Mouse (Mus musculus) natural killer cell, adult 2 months (primary cell): ENCODE measurements around the gene Dtx2.
"Not testable (repeated sequence)": the region's sequence is repeated elsewhere in the genome, so short reads cannot be mapped to it uniquely, and the experiment has no call there.

Experiments
- DNase-seq, 2 experiments: peaks; one replicate each; pipeline ENCODE4 v3.0.0; 2022; ENCODE audit warnings: low spot score in 2 of 2

Dtx2 gene

DNA sequence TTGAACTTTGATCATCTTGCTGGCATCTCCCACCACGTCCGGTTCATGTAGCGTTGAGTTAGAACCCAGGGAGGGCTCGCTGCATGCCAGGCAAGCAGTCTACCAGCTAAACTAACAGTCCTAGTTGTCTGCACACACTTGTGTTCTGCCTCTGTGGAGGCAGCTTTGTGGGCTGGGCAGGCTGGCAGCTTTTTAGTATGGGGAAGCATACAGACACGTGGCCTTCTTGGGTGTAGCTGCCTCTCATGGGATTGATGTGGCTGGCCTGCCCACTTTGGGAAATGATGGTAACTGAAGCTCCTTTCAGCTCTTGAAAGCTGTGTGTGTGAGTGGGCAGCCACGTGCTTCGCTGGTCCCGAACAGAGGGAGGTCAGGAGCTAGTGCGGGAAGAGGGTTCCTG, 32.3 kb downstream of the Dtx2 start:
- DNase-seq: no peak

DNA sequence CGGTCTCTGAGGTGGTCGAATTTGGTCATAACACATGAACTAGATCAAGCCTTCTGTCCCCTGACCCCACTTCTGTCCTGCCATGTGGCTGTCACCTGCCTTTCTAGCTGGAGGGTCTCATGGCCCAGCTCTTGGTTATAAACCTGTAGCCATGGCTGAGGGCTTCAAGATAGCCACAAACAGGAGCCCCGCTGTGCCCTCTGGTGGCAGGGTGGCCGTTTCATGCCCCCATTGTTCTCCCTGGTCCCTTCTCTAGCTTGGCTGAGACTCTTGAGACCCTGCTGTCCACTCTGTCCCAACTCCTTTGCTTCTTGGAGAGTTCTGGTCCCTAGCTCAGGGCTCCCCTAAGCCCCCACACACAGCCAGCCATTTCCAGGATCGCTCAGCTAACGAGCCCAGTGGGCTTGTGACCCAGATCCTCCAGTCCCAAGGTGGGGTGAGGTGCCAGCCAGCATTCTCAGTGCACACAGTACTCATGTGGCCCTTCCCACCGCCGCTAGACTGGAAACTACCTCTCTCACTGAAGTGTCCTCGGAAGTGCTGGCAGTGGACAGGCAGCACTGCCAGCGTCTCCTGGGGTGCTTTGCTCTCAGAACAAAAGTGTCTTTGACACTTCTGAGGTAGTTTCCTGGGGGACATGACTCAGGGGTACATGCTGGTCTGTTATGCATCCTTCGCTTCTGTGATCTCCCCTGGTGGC, 33.2 kb downstream of the Dtx2 start:
- no peak for DNase-seq

DNA sequence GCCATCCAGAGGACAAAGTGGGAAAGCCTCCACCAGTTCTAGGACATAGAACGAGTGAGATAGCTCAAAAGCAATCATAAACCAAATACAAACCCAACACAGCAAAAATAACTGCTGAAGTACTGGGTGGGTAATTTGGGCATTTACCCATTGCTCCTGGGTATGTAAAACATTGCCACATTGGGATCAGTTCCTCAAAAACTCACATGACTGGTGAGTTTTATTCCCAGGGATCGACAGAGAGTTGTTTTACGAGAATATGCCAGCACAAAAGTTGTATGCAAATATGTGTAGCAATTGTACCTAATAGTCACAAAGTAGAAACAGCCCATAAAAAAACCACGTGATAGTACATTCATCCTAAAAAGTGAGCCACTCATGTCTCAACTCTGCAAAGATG, 40.3 kb downstream of the Dtx2 start:
- no peak for DNase-seq

DNA sequence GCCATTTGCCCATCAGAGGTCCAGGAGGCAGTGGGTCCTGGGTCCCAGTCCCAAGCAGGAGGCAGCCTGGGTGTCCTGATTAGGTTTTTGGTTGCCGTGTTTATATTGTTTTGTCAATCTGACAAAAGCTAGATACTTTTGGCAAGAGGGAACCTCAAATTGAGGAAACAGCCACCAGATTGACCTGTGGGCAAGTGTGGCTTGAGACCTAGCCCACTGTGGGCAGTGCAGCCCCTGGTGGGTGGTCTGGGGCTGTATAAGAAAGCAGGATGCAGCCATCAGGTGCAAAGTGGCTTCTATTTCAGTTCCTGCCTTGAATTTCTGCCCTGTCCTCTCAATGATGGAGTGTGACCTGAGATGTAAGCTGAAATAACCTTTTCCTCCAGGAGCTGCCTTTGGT, 40.7 kb downstream of the Dtx2 start:
- DNase-seq: no peak

DNA sequence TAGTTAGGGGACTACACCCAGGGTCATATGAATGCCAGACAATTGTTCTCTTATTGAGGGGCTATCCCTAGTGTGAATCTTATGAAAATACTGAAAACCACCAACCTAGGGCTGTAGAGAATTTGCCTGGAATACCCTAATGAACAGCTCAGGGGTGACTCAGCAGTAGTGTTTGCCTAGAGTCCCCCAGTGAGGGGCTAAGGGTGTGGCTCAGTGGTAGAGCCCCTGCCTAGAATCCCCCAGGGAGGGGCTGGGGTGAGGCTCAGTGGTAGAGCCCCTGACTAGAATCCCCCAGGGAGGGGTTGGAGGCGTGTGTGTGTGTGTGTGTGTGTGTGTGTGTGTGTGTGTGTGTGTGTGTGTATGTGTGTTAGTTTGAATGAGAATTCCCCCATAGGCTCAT, 42.1 kb downstream of the Dtx2 start:
- no peak for DNase-seq

DNA sequence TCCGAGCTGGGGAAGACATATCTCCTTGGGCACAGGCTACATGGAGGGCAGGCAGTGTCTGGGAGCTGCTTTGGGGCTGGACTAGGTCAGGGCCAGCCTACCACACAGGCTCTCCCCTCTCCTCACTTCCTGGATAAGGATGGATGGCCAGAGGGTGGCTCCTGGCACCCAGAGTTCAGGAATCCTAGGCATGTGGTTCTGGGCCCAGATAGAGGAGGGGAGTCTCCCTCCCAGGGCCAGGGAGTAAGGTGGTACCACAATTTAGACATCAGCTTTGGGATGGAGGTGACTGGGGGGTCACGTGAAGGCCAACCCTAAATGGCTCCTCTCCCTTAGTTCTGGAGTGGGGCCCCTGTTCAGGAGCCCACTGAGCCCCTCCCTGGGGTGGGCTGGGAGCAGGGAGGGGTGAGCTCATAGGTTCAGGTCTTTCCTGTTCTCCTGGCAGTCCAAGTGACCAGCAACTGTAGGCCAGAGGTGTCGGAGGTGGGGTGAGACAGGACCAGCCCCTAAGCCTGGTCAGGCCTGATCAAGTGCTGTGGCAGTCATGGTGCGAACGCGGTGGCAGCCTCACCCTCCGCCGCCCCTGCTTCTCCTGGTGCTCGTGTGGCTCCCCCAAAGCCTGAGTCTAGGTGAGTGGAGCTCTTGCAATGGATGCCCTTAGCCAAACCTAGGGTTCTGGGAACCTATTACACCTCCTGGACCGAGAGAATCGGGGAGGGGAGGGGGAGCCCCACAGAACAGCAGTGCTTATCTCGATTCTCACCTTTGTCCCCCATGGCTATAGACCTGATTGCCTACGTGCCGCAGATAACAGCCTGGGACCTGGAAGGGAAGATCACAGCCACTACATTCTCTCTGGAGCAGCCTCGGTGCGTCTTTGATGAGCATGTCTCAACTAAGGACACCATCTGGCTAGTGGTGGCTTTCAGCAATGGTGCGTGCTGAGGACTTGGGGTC, 43.9 kb downstream of the Dtx2 start, which contains the start of gene Upk3b:
Gene Upk3b, plus strand, starts transcription at position 239 of the 957 bp plus-strand sequence.
- no peak for DNase-seq

DNA sequence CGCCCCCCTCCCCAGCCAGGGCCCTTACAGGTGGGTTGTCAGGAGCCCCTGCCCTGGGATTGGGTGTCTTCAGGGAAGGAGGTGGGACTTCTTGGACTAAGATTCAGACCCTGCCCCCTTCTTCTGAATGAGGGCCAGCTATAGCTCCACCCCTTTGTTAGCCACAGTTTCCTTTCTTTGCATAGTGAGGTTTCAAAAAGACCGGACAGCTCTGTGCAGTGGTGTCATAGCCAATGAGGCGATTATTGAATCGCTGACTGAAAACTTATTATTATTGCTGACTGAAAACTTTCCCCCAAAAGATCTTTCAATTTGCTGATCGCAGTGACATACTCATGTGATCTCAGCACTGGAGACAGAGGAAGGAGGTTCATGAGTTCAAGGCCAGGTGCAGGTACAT, 45.6 kb downstream of the Dtx2 start:
- no peak for DNase-seq

DNA sequence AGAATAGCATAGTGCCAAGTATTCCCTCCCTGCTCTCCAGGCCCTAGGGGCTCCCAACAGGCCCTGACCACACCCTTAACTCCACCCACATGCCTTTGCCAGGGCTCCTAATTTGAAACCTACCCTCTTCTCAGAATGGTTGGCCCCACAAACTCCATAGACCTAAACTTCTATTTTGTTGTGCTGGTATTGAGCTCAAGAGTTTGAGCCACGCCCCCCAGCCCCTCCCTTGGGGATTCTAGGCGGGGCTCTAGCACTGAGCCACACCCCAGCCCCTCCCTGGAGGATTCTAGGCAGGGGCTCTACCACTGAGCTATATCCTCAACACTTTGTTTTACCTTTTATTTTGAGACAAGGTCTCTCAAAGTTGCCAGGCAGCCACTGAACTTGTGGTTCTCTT, 46.7 kb downstream of the Dtx2 start:
- DNase-seq: peak in 1 of 2 experiments; percentile 13

DNA sequence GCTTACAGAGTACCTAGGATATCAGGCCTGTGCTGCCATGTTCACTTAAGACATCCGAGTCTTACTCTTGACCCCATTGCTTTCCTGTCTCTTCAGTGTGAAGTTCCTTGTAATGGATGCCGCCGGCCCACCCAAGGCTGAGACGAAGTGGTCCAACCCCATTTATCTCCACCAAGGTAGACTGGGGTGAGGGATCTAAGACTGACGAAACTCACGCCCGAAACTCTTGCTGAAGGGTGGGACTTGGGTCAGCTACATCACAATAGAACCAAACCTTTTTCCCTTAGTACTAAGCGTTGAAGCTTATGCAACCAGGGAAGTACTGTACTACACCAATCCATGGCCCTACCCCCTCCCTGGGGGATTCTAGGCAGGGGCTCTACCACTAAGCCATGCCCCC, 47.1 kb downstream of the Dtx2 start:
- no peak for DNase-seq

DNA sequence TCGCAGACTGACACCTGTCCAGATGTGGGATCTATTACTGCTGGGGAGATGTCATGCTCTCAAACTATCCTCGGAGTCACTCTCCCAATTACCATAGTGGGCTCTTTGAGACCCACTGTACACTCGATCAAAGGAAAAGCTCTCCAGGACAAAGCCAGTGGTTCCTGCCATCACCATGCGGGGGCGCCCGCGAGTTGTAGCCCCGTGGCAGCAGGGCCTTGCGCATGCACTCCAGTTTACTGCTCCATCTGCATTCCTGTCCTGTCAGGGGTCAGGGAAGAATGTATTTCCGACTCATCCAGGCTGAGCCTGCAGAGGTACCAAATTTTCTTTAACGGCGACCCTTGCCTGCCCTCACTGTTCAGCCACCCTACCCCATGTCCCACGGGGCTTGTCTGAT, 50.3 kb downstream of the Dtx2 start:
- peak in 1 of 2 experiments; percentile 16 for DNase-seq

DNA sequence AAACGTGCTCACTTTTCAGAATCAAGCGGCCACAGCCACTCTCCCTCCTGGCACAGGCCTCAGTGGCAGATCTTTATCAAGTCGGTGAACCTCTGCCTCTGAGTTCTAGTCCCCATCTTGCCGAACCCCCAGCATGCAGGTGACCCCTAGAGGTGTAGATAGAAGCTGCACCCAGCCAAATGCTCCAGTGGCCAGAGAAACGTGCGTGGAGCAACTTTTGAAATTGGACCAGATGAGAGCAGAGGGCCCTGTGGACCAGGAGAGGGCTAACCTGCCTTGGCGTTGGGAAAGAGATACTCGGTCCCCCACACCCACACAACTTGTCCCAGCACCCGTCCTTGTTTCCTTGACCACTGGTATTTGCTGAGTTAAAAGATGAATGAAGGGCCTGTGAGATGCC, 50.8 kb downstream of the Dtx2 start:
- no peak for DNase-seq

DNA sequence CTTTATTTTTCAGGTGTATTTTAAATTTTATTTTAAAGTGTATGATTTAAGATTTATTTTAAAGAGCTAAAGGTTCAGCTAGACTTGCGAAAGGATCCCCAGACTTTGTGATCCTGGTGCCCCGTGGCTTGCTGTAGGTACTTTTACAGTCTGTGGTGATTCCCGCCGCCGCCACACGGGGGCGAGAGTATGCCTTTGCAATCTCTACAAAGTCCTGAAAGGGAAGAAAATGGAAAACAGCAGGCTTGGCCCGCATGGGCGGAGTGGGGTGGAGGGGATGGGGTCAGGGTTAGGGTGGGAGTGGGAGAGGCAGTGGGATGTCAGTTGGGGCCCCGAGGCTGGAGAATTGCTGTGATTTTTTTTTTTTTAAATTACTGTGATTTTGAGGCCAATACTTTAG, 51.4 kb downstream of the Dtx2 start:
- DNase-seq: peak; percentile 47 to 75

DNA sequence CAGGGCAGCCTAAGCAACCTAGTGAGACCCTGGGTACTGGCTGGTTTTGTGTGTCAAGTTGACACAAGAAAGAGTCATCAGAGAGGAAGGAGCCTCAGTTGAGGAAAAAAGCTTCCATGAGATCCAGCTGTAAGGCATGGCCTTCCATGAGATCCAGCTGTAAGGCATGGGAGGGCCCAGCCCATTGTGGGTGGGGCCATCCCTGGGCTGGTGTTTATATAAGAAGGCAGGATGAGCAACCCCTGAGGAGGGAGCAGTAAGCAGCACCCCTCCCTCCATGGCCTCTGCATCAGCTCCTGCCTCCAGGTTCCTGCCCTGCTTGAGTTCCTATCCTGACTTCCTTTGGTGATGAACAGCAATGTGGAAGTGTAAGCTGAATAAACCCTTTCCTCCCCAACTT, 53.9 kb downstream of the Dtx2 start:
- DNase-seq: not testable (repeated sequence)

DNA sequence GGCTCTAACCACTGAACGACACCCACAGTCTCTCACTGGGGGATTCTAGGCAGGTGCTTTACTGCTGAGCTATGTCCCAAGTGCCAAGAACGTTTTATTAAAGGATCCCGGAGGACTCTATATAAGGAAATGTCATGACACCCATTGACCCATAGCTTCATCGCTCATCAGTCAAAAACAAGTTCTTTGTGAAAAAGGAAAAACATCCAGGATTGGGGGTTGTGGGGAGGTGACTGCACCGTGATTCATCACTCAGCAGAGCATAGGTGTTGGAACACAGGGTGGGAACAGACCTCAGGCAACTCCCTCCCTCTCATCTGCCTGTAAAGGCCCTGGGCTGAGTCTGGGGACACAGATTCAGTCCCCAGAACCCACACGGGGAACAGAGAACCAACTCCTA, 55.3 kb downstream of the Dtx2 start:
- DNase-seq: no peak

DNA sequence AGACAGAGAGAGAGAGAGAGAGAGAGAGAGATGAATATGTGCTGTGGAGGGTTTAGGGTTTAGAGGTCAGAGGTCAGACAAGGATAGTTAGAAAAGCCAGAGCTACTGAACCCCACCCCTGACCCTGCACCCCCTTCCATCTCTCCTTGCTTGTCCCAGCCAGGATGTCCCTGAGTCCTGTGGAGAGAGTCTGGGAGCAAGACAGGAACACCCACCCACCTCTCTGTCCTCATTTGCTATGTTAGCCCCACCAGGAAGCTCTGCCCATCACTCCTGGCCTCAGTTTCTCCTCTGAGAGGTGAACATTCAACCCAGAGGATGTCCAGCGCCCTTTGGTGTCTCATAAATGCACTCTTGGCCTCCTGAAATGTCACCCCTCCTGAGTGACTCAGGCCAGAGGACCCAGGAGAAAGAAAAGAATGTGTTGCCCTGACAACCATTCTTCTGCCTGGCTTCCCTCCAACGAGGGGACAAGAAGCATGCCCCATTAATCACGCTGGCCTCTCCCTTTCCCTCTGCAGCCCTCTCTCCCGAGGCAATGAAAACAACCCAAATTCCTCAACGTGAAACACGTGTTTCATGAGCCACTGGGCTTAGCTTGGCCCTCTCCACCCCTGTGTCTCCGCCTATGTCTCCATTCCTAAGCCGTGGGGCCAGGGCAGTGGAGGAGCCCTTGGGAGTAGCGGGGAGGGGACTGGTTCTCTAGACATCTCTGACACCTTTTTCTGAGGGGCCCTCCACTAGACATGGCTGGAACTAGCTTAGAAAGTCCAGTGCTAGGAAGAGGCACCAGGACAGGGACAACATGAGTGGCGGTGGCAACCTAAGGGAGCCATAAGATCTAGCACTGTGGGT, 56.9 kb downstream of the Dtx2 start:
- DNase-seq: no peak

DNA sequence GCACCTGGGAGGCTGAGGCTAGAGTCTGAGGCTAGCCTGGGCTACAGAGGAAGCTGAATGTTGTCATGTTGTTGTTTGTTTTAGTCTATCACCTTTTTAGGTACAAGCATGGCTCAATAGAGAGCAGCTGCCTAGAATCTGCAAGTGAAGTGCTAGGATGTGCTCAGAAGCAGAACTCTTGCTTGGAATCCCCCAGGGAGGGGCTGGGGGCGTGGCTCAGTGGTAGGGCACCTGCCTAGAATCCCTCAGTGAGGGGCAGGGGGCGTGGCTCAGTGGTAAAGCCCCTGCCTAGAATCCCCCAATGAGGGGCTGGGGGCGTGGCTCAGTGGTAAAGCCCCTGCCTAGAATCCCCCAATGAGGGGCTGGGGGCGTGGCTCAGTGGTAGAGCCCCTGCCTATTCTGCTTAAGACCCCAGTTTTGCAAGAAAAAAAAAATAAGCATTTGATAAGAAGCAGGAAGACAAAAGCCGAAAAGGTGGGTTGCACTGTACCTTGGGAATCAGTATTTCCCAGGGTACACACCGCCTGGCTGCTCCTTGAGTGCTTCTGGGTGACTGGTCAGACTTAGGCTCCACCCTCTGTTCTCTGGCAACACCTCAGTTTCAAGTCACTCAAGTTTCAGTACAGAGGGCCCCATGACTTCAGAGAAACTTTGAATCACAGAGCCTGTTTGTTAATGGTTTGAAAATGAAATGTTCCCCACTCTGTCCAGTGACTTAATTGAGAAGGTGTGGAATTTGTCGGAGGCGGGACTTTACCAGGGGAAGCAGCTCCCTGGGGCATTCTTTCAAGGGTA, 58.5 kb downstream of the Dtx2 start:
- no peak for DNase-seq

DNA sequence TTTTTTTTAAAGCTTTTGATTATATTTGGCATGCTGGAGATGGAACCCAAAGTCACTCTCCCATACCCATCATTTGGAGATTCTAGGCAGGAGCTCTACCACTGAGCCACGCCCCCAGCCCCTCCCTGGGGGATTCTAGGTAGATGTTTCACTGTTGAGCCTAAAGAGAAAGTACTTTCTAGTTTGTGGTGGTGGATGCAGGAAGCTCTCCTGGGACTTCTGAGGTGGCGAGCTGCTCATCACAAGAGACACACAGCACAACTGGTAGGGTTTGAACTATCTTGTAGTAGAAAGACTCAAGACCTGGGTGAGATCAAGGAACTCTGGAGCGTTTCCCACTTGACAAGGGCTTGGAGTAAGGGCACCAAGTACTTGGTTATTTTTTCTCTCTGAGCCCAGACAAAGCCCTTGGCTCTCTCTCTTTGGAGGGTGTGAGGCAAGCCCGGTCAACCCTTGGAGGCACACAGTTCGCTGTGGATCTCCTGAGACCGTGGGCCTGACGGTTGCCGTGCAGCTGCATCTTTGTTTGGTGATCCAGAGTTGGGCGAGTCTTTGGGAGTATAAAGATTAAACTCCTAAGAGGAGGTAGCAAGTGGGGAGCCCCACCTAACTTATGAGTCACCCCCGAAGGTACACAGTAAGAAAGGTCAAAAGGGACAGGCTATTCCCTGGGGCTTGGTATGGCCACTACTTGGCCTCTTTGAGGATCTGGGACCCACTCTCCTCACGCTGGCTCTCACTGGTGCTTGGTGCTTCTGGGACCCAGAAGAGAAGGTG, 59.9 kb downstream of the Dtx2 start, which contains the start of gene Upk3bl:
Gene Upk3bl, plus strand, starts transcription at position 192 of the 777 bp plus-strand sequence.
- DNase-seq: no peak

DNA sequence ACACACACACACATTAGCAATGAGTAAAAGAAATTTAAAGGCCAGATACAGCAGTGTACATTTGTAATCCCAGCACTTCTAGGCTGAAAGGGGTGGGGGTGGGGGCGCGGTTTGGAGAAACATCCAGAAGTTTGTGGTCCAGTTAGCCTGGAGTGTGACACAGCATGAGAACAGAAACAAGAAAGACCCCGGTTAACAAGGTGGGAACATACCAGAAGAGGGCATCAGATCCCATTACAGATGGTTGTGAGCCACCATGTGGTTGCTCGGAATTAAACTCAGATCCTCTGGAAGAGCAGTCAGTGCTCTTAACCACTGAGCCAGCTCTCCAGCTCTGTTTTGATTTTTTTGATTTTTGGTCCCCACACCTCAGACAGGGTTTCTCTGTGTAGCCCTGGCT, 61.5 kb downstream of the Dtx2 start:
- no peak for DNase-seq

DNA sequence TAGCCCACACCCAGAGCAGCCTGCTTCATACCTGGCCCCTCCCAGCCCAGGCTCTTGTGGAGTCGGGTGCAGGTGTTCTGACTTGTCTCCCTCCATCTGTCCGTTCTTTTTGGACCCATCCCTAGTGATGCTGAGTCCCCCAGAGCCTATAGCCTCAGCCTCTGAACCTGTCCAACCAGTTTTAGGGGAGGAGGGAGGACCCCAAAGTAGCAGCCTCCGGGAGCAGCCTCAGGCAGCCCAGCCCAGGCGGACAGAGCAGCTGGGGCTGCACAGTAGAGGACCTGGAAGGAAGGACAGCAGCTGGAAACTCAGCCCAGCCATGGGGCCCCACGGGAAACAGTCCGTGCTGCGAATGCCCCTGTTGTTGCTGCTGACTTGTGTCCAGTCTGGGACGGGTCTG, 62.5 kb downstream of the Dtx2 start:
- DNase-seq: no peak

DNA sequence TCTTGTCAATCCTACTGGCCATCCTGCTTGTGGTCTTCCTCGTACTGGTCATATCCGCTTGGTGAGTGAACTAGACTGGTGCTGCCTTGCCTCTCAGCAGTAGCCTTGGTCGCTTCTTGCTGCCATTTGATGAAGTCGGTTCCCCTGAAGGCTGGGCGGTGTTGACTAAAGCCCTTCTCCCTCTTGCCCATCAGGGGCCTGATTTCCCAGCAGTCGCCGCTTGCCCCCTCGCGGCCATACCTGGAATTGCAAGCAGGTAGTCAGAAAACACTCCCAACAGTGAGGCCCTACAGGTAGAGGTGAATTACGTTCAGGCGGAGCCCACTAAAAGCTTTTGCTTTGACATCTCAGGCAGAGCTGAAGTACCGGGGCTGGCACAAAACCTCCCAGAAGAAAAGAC, 67.0 kb downstream of the Dtx2 start:
- DNase-seq: peak; percentile 38 to 69
